Mouse (Mus musculus) ovary, postnatal 10 days (tissue): Measurements from ENCODE around the gene Dnajb12.

Experiments
- DNase-seq: peaks from one replicate; pipeline ENCODE4 v3.0.0; 2022; ENCODE audit warnings: low spot score

Dnajb12 gene

DNA sequence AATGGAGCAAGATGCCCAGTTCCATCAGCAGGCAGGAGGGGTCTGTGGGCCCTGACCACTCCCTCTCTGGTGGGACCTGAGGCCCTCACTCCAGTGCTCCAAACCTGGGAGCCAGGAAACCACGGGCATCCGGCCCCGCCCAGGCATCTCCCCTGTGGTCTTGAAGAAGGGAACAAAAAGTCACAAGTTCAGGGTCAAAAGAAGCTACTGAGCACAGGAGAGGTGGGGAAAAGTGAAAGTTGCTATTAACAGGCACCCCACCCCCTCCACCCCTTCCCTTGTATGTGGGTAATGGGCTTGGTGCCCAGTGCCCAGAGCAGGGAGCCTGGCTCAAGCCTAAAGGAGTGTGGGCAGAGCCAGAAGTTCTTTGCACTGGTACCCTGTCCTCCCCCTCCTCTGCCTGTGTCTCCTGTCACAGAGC lies 17.6 kb downstream of the Dnajb12 start:
- no peak for DNase-seq

DNA sequence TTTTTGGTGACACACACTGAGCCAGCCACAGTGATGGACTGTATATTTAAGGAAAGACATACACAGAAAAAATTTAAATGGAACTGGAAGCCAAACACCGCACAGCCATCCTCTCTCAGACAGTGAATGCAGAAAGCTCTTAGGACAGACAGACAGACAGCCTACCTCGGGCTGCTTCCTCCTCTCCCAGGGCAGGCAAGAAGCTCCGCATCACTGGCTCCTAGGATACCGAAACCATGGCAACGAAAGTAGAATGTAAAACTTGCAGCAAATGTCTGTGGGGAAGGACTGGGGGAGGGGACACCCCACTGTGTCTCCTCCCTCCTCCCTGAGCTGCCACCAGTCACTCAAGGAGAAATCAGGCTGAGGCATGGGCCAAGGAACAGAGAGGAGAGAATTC lies 18.2 kb downstream of the Dnajb12 start:
- no peak for DNase-seq

DNA sequence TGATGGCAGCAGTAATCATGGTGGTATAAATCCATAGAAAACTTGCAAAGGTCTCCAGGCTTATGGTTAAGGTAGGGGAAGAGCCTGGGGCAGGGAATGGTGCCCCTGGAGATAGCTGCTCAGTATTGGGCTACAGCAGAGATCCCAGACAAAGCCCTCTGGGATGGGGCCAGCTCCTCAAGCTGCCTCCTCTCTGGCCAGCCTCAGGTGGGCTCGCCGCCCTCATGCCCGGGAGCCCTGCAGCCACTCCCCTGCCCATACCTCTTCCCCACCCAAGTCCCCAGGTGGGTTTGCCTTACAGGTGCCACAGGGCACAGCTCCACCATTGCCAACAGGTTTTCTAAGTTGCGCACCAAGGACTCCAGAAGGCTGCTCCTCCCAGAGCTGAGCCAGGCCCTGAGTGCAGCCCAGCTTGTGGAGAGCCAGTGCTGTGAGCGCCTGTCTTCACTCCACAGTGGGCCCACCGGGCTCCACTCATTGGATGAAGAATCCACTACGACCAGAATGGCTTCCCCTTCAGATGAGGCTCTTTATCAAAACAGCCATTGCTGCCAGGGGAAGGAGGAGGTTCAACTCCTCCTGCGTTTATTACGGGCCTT lies 18.9 kb downstream of the Dnajb12 start:
- no peak for DNase-seq

DNA sequence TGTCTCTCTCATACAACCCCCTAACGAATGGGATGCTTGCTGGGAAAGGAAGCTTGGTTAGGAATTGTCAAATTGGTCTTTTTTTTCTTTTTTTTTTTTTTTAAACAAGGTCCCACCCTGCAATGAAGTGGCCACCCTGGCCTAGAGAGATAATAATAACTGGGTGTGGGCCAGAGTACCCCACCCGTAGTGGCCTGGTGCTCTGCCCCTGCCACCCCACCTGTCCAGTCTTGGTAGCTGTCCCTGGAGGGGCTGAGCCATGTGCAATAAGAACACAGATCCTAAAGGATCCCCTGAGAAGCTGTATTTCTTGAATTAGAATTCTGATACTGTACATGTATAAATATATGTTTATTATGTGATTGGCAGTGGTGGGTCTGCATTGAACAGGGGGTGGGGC lies 19.6 kb downstream of the Dnajb12 start:
- DNase-seq, result no peak

DNA sequence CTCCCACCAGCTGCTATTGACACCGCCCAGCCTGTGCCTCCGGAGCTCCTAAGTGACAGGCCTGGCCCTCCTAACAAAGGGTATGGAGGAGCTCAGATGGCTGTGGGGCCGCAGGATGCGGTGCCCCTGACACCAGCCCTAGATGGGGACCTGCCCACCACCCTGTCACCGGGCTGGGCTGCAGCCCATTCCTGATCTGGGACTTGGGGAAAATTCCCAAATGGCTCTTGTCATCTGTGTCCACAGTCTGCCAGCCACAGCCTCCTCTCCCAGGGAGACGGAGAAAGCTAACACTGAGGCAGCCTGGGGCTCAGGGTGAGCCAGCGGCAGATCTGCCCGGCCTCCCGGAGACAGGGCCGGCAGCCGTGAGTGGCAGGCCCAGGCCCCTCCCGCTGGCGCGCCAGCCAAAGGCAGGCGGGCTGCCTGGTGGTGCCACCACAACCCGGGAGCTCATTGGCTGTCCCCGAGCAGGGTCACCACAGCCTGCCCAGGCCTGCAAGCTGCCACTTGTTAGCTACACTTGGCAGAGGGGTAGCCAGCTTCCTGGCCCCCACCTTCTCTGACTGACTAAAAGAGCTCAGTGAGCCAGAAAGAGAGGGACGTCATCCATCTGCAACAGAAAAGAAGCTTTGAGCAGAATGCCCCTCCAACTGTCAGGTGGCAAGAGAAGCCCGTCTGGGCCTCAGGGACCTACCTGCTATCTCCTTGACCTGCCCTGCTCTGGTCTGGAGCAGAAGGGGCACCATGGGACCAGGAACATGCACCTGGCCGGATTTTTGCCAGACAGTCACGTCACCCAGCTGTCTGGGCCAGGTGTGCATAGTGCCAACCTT lies 20.2 kb downstream of the Dnajb12 start:
- DNase-seq, result no peak

DNA sequence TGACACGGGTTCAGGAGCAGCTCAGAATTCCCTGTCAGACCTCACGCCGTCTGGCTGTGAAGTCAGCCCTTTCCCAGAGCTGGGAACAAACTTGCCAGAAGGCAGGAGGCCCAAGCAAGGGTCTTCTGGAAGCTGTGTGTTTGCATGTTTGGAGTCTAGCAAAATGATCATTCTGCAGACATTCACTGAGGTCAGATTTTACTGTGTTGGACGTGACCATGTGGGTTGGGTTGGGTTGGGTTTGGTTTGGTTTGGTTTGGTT lies 20.7 kb downstream of the Dnajb12 start:
- no peak for DNase-seq

DNA sequence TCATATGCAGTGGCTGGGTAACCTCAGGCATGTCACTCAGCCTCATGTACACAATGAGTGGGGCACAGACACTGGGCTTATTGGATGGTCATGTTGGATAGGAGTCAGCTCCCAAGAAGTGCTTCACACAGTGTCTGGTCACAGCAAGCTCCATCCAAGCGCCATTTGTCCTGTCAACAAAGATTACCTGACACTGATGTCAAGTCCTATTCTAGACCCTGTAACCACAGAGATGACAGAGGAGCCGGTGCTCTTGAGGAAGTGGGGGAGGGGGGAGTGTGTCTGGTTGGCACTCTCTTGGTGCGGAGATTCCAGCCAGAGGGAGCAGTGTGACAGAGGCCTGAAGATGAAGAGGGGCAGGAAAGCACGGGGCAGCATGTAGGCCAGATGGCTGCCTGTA lies 21.6 kb downstream of the Dnajb12 start:
- no peak for DNase-seq

DNA sequence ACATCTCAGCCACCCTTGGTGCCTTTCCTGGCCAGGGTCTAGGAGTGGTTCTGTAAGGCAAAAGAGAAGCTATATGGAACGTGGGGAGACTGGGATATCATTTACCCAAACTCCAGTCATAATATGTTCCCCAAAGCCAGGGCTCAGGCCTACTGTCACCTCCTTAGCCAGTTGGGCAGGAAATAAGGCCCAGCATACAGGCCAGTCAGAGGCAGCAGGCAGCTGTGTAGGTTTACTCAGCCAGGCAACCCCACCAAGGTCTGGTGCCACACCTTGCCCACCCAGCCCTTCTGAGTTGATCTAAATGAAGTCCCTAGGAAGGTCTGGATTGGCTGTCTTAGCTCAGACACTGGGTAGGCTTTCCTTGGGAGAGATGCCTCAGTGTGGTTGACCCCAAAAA lies 22.1 kb downstream of the Dnajb12 start:
- DNase-seq, result no peak

DNA sequence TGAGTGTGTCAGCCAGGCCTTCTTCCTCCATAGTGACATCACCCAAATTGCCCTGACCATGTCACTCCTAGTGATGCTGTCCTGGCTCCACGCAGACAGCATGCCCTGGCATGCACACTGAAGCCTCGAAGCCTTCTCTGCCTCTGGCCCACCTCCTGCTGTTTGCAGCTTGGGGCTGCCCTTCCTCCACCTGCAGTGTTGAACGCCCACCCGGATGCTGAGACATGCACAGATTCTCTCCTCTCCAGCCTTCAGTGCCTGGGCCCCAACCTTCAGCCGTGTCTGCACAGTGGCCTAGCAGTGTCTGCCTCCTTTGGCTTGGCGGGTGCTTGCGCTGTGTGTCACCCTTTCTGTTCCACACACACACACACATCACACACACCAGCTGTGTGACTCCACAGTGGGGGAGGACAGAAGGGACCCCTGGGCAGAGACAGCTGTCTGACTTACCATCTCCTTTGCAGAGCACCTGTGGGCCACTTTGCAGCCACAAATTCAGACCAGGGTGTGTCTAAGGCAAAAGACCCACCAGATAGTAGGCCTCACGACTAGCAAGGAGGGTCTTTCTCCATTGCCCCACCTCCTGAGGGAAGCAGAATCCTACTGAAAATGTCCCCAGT lies 22.7 kb downstream of the Dnajb12 start:
- no peak for DNase-seq

DNA sequence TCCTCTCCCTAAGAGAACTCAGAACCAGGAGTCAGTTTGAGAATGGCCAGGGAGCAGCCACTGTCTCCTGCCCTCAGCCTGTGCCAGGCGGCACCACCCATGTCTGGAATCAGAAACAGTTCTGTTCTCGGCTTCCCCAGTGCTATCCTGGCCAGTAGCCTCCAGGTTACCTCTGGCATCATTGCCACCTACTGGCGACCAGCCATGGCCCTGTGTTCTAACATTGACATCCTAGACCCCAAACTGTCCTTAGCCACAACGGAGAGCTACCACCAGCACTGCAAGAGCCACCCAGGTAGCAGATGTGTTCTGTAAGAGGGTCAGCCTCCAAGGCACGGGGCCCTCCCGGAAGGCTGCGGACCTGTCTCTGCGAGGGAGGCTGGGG lies 23.2 kb downstream of the Dnajb12 start:
- no peak for DNase-seq

DNA sequence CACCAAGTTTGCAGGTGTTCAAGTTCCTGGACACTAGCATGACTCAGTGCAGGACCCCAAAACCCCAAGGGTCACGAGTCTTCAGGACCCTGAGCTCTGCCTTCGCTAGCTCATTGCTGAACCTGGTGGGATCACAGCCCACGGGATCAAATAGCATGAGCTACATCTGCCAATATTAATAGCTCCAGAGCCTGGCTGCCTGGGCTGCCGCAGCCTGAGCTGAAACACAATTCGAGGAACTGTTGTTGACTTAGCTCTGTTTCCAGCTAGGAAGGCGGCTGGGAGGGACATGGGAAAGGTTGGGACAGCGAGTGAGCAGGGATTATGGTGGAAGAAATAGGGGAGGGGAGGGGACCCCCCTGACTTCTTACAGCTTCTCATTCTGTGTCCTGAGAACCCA lies 23.8 kb downstream of the Dnajb12 start:
- DNase-seq, result no peak

DNA sequence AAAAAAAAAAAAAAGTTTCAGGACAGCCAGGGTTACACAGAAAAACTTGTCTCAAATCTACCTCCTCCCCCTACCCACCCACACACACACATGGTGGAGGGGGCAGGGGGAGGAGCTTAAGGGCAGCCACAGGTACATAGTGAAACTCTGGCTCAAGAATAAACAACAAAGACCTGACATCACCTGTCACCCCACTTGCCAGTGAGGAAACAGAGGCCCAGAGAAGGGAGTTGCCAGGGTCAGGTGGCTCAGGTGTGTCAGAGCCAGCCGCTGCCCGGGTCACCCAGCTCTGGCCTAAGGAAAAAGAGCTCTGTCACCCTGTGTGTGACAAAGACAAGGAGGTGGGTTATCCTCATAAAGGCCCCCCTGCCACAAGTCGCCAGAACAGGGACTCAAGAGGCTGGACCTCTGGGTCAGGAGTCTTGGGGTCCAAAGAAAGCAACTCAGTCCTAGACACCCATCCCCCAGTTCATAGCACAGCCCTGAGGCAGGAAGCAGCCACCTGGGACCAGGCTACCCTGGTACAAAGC lies 27.8 kb downstream of the Dnajb12 start:
- no peak for DNase-seq

DNA sequence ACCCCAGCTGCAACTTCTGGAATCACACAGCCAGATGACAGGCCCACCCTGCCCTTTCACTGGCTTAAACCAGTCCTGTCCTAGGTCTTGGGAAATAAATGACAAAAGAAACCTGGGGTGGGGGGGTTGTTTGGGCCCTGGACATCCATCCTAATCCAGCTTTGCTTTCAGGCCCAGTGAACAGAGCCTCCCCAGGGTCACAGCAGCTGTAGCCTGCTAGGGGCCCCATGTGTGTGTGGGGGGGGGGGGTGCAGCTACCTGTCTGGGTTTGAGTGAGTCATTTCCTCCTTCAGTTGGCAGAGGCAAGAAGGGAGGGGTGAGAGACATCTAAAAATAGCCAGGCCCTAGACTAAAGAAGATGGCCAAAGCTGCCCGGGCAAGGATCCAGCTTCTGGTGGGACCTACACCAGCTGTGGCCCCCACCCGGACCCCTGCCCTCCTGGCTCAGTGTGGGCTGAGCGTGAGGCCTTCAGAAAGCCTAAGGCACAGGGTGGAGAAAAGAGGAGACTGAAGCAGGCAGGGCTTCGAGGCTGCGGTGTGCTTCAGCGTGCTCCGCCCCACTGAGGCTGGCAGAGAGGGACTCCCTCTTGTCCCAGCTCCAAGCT lies 28.4 kb downstream of the Dnajb12 start:
- no peak for DNase-seq

DNA sequence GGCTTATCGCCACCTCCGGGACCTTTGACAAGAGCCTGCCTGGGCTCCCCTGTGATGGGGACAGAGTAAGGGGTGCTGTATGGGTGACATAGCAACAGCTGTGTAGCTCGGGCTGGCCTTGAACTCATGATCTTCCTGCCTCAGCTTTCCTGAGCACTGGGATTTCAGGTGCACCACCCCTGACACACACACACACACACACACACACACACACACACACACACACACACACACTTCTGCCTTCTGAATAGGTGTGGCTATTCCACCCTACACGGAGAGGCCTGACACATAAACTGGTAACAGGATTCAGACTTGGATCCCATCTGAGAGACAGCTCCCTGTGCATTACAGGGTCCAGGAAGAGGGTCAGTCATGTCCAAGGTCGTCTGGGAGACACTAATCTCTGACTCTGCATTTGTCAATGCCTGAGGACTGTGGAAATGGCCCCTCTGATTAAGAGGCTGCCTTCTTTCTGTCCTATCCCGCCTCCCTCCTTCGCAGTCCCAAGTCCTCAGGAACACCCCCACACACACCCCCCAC lies 29.5 kb downstream of the Dnajb12 start:
- no peak for DNase-seq

DNA sequence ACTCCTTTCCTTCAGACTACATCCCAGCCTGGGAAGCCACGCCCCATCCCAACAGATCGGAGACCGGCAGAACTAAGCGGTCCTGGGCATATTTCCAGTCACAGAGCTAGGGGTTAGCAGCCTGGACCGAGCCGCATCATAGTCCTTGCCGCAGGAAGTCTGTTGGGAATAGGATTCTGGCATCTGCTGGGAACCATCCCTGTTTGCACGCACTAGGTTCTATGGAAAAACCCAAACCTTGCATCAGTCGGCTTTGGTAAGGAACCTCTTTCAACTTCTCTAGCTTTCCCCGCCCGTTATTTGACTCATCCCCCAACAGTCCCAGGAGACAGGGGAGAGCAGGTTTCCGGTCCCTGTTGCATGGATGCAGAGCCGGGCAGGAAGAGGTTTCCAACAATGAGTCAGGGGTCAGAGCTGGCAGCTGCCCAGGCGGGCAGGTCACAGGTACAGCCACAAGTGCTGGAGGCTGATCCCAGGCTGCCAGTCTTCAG lies 30.0 kb downstream of the Dnajb12 start:
- no peak for DNase-seq

DNA sequence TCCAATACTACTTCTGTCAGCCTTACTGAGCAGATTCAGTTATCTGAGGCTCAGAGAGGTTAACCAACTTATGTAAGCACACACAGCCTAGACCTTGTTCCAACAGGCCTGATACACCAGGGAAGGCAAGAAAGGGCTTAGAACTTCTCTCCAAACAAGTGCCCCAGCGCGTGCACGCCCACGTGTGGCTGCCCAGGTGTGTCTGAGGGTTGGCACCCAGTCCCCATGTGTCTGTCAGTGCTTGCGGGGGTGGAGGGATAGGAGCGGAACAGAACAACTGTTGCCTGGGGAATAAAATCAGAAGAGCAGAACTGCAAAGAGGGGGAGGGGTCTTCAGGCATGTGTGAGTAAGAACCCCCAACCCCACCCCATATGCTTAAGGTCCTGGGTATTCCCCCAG lies 31.7 kb downstream of the Dnajb12 start:
- no peak for DNase-seq

DNA sequence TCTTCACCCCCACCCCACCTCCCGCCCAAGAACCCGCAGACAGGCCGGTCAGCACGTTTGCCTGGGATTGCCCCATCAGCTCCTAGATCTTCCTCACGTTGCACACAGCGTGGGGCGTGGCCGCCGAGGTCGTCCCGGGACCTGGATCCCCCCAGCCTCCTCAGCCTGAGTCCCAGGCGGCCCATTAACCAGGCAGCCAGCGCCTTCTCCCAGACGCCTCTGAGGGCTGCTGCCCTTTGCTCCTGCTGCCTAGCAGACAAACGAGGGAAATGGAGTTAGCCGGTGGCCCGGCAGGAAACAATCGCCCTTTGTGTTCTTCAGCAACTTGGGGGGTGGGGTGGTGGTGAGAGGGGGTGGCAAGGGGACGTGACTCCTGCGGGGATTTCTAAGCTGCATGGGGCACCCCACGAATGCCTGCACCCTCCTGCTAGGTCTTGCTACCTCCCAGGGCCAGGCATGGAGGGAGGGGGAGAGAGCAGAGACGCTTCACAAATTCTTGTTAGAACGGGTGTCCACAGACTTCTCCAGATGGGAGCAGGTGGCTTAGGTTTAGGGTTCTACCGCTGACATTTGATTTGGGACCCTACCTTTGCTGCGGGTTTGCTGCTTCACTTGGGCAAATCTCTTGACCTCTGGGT lies 32.3 kb downstream of the Dnajb12 start:
- DNase-seq, result no peak

DNA sequence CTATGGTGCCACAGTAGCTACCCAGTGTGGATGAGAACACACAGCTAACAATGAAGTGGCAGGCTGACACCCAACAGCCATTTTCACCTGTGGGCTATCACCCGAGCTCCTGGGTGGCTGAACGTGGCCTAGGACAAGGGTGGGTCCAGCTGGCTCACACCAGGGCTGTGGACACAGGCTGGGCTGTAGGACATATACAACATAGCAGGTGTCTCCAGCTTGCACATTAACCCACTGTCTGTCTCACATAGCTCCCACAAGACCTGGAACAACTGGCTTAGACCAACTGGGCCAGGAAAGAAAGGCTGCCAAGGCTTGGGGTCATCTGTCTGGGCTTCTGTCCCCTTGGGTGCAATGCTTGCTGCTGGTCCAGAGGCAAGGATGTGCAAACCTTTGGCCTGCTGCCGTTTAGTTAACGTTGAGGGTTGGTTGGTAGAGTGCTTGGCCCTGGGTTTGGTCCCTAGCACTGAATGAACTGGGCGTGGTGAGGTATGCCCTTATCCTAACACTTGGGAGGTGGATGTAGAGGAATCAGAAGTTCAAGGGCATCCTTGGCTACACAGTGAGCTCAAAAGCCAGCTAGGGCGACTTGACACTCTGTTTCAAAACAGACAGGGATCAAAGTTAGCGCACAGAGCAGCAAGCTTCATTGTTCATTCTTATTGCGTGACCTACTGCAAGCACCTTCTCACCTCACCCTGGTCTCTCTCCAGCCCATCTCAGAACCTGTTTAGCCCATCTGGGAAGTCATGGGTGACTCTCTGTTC lies 36.0 kb downstream of the Dnajb12 start:
- DNase-seq, result no peak

DNA sequence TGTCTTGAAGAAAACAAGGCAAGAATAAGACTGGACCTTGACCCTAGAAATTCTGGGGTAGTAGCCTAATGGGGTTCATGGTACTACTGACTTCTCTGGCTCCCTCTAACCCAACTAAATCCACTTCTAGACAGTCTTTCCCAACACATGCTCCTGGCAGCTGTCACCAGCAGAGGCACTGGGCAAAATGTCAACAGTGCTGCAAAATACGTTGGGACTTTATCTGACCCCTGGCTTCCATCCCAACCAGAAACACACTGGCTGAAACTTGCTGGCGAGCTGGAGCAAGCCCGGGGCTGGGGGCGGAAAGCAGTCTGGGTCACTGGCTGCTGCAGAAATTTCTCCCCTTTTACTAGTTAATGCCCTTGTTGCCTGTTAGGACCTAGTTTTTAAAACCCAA lies 36.8 kb downstream of the Dnajb12 start:
- DNase-seq, result no peak

DNA sequence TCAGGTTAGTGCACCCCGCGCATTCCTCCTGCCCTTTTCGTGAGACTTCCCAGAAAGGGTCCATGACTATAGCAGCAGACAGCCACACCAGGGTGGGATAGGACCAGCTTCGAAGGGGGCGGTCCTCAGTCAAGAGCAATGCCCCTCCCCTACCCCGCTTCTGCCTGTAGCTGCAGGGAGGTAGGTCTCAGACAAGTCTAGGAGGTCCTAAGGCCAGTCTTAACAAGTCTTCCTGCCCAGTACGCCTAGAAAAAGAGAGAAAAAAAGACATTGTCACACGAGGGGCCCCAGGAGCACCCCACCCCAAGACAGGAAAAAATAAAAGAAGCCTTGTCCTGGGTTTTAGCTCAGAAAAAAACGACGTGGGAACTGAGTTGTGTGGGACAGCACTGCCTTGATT lies 37.3 kb downstream of the Dnajb12 start:
- DNase-seq, result no peak

DNA sequence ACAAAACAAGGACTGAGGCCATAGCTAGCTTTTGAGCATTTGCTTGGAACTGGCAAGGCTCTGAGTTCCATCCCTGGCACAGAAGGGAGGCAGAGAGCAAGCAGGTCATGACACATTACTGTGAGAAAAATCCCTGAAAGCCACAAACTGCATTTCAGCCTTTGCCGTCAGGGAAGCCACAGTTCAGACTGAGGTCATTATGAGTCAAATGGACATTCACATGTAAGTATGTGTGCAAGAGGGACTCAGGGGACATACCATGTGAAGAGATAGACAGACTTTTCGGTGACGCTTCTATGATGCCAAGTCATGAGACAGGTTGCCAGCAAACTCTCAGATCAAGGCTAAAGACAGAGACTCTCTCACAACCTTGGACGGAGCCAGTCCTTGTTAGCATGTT lies 38.8 kb downstream of the Dnajb12 start:
- no peak for DNase-seq
